Mouse (Mus musculus) layer of hippocampus, adult 2 months (tissue): ENCODE data around the gene Fn1. TPM values are rescaled to one million over a fixed set of nuclear protein-coding genes. Genes with fewer than 3 reads are reported as not detected.
A peak's percentile ranks its signal among the peaks of the same experiment; 100 is the strongest.

ENCODE experiments used
- DNase-seq, 2 experiments: peaks; one replicate each; pipeline ENCODE4 v3.0.0; 2022; ENCODE audit warnings: low spot score in 2 of 2
- H3K27ac ChIP-seq: fragments of 200-600 bp; 2 replicates; pipeline ENCODE4 v1.8.1; 2022
- H3K4me3 ChIP-seq: fragments of 200-600 bp; 2 replicates; pipeline ENCODE4 v1.8.1; 2022; ENCODE audit warnings: mild to moderate bottlenecking
- CTCF ChIP-seq: fragments of 200-600 bp; conservative IDR thresholded peaks from 2 replicates; pipeline ENCODE4 v1.8.1; 2022; ENCODE audit warnings: antibody characterized with exemption, mild to moderate bottlenecking, moderate library complexity
- long read RNA-seq, 2 experiments: library from polyadenylated mRNA; stranded (forward); transcript quantifications; one replicate each; pipeline ENCODE4 v2.0.0; 2021; ENCODE audit warnings: borderline mapping rate in 2 of 2
- total RNA-seq, 2 experiments: library from RNA; stranded (reverse); gene quantifications; 2 replicates each; pipeline ENCODE4 v1.2.3; 2021

Gene Fn1
- 10 to 100 TPM; 38.7 to 53.6 TPM for total RNA-seq
- long read RNA-seq, experiment 1, full-length matches to known transcripts: 4 of 10 reads
- long read RNA-seq, experiment 1, partial matches to known transcripts: 5 of 10 reads
- long read RNA-seq, experiment 1, other reads (novel, unspliced or antisense): 1 of 10 reads
- long read RNA-seq, experiment 2, full-length matches to known transcripts: 7 of 28 reads
- long read RNA-seq, experiment 2, partial matches to known transcripts: 16 of 28 reads
- long read RNA-seq, experiment 2, other reads (novel, unspliced or antisense): 5 of 28 reads

- no peak for TF ChIP-seq CTCF
- Histone ChIP-seq H3K27ac (peak within 1 kb of the TSS; percentile 0; the same call in 1 of the 2 replicates), H3K4me3 (peak within 1 kb of the TSS; percentile 57)
- DNase-seq: peak; percentile 18 to 48
These were observed at the start of gene Fn1 for GRCm38 (mm10) chr1:71652551-71653399. Gene Fn1, minus strand, starts transcription at chr1:71653200.

GRCm38 (mm10) chr1:71696093-71696492 is 43.1 kb upstream of the Fn1 start:
- DNase-seq: no peak
- no peak overlapping the region for H3K4me3 ChIP-seq
- no peak overlapping the region for H3K27ac ChIP-seq
- no peak for TF ChIP-seq CTCF

- DNase-seq: no peak
- Histone ChIP-seq H3K27ac (no peak overlapping the region), H3K4me3 (no peak overlapping the region)
- TF ChIP-seq CTCF: no peak
These were observed 38.7 kb upstream of the Fn1 start for GRCm38 (mm10) chr1:71691472-71692277.

GRCm38 (mm10) chr1:71688926-71689303 is 35.9 kb upstream of the Fn1 start:
- no peak for TF ChIP-seq CTCF

GRCm38 (mm10) chr1:71688272-71688925 is 35.4 kb upstream of the Fn1 start:
- no peak for DNase-seq
- no peak overlapping the region for H3K27ac ChIP-seq
- TF ChIP-seq CTCF: no peak

More at GRCm38 (mm10) chr1:71688926-71689303, 35.9 kb upstream of the Fn1 start:
- H3K27ac ChIP-seq: no peak overlapping the region
- no peak overlapping the region for H3K4me3 ChIP-seq
- no peak for DNase-seq

GRCm38 (mm10) chr1:71686791-71687190 is 33.8 kb upstream of the Fn1 start:
- DNase-seq: no peak
- Histone ChIP-seq H3K4me3 (no peak overlapping the region), H3K27ac (no peak overlapping the region)
- TF ChIP-seq CTCF: no peak

More at GRCm38 (mm10) chr1:71688272-71688925, 35.4 kb upstream of the Fn1 start:
- no peak overlapping the region for H3K4me3 ChIP-seq

- DNase-seq: no peak
- TF ChIP-seq CTCF: no peak
- Histone ChIP-seq H3K4me3 (no peak overlapping the region), H3K27ac (no peak overlapping the region)
These were observed 30.7 kb upstream of the Fn1 start for GRCm38 (mm10) chr1:71683736-71684135.

GRCm38 (mm10) chr1:71682194-71682715 is 29.3 kb upstream of the Fn1 start:
- no peak overlapping the region for H3K4me3 ChIP-seq
- no peak for TF ChIP-seq CTCF
- no peak for DNase-seq
- no peak overlapping the region for H3K27ac ChIP-seq

- Histone ChIP-seq H3K27ac (no peak overlapping the region), H3K4me3 (no peak overlapping the region)
- DNase-seq: no peak
- TF ChIP-seq CTCF: no peak
These were observed 28.3 kb upstream of the Fn1 start for GRCm38 (mm10) chr1:71681306-71681705.

- H3K4me3 ChIP-seq: no peak overlapping the region
- TF ChIP-seq CTCF: no peak
- DNase-seq: no peak
- no peak overlapping the region for H3K27ac ChIP-seq
These were observed 27.2 kb upstream of the Fn1 start for GRCm38 (mm10) chr1:71680046-71680672.

GRCm38 (mm10) chr1:71675420-71675819 is 22.4 kb upstream of the Fn1 start:
- Histone ChIP-seq H3K27ac (no peak overlapping the region), H3K4me3 (no peak overlapping the region)
- no peak for DNase-seq
- peak; percentile 69 for TF ChIP-seq CTCF

- TF ChIP-seq CTCF: no peak
- no peak for DNase-seq
- H3K27ac ChIP-seq: no peak overlapping the region
These were observed 21.3 kb upstream of the Fn1 start for GRCm38 (mm10) chr1:71674274-71674673.

More at GRCm38 (mm10) chr1:71674274-71674673, 21.3 kb upstream of the Fn1 start:
- H3K4me3 ChIP-seq: no peak overlapping the region
